Mouse (Mus musculus): Measurements from ENCODE around the gene Gzmb. TPM values are rescaled to one million over a fixed set of nuclear protein-coding genes. Genes with fewer than 3 reads are reported as not detected.
"Not testable (repeated sequence)": the region's sequence is repeated elsewhere in the genome, so short reads cannot be mapped to it uniquely, and the experiment has no call there.

The Gzmb gene
- polyA plus RNA-seq, 1 experiment from 2014 or later, result not detected

DNA sequence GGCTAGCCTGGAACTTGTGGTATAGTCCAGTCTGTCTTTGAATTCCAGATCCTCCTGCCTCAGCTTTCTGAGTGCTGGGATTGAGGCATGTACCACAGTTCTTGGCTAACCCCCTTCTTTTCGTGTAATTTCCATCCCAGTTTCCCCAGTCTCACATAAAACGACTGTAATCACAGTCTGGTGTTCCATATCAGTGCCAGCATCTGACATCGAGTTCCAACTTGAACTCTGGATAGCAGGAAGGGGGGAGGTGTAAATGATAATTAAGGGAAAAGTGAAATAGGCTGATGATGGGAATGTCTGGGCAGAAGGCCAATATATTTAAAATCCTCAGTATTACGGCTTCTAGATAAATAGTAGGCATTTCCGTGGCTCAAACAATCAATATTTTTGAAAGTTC, 19.0 kb upstream of the Gzmb start:
- Histone ChIP-seq H3K36me3 (no peaks in the 10 kb centered on the region), H3K4me1 (no peaks in the 10 kb centered on the region), H3K4me3 (no peak overlapping the region), H3K27ac (replicated peaks) (no peak overlapping the region), H3K27me3 (ENCODE audit: low read depth, poor library complexity, severe bottlenecking) (no peaks in the 10 kb centered on the region), H3K9me3 (replicated peaks) (no peaks in the 10 kb centered on the region)
- WGBS, result 86% methylated on average over 5 of the region's 5 CpGs
- no peak for DNase-seq (ENCODE audit: low spot score)

DNA sequence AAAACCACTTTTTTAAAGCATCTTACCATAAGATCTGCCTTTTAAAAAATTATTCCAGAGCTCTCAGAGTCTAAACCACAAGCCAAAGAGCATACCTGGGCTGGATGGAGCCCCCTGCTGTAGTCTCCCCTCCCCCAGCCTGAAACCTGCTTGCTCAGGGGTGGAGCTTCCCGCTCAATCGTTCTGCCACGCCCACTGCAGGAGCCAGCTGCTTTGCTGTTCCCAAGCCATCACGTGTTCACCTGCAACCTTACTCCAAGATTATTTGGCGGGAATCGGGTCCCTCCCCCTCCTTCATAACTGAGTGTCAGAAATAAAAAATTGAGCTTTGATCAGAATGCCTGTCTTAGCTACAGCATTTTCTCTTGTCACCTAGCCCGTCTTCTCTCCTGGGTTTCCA, 16.6 kb upstream of the Gzmb start:
- DNase-seq (ENCODE audit: low spot score); H3K9me3 ChIP-seq (replicated peaks); H3K4me1 ChIP-seq; H3K36me3 ChIP-seq; H3K27me3 ChIP-seq (ENCODE audit: low read depth, poor library complexity, severe bottlenecking); H3K4me3 ChIP-seq; H3K27ac ChIP-seq (replicated peaks): not testable (repeated sequence)
- 52% methylated on average over 7 of the region's 7 CpGs for WGBS

DNA sequence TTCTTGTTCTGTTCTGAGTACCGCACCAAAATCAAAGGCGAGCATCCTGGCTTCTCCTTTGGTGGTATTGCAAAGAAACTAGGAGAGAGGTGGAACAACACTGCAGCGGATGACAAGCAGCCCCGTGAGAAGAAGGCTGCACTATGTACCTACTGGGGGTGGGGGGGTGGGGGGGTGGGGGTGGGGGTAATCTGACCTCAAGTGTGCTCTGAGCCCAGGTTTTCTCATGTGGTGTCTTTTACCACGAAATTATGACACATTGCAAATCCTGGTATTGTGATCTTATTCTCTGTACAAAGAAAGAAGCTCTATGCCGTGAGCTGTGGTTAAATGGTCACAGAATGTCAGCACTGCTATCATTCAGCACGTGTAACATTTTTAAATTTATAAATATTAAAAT, 14.0 kb upstream of the Gzmb start:
- not testable (repeated sequence) for H3K4me1 ChIP-seq; H3K36me3 ChIP-seq; H3K4me3 ChIP-seq; H3K9me3 ChIP-seq (replicated peaks); H3K27ac ChIP-seq (replicated peaks); H3K27me3 ChIP-seq (ENCODE audit: low read depth, poor library complexity, severe bottlenecking); DNase-seq (ENCODE audit: low spot score)
- 83% methylated on average over 7 of the region's 7 CpGs for WGBS

DNA sequence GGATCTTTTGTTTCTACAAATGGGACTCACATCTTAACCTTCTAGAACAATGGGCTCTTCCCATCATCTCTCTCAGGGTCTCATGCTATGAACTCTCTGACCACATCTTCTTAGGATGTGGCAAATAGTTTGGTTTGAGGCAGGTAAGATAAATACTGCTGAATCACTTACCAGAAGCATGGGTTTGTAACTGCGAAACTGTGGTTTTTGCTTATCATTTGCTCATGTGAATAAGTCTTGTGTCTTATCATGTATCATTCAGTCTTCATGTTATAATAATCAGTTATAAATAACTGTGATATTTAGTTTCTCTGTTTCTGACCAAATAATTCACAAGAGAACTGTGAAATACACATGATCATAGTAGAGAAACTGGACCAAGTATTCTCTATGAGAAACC, 4.0 kb upstream of the Gzmb start:
- H3K9me3 ChIP-seq (replicated peaks), result no peaks in the 10 kb centered on the region
- WGBS, result 91% methylated on average over 1 of the region's 1 CpGs
- no peak overlapping the region for H3K4me3 ChIP-seq
- H3K27ac ChIP-seq (replicated peaks), result no peak overlapping the region
- no peak for DNase-seq (ENCODE audit: low spot score)
- no peaks in the 10 kb centered on the region for H3K36me3 ChIP-seq
- H3K27me3 ChIP-seq (ENCODE audit: low read depth, poor library complexity, severe bottlenecking), result no peaks in the 10 kb centered on the region
- no peaks in the 10 kb centered on the region for H3K4me1 ChIP-seq

DNA sequence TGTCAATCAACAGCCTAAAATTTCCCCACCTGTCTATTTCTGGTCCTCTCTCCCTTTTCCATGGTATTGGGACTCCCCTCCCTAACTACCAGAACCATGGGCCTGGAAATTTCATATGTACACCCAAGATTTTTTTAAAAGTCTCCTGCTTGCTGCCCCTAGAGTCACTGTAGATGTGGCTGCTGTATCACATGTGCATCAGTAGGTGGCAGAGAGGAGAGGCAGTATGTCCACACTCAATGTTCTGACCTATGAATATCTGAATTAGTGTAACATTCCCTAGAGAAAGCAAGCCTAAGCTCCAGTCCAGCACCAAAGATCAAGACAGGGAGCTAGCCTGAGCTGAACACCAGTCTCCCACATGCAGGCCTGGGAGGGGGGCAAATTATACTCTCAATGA, 21.7 kb downstream of the Gzmb start:
- H3K9me3 ChIP-seq (replicated peaks), result no peaks in the 10 kb centered on the region
- H3K4me3 ChIP-seq, result no peak overlapping the region
- DNase-seq (ENCODE audit: low spot score), result no peak
- H3K27ac ChIP-seq (replicated peaks), result no peak overlapping the region
- no peaks in the 10 kb centered on the region for H3K4me1 ChIP-seq
- H3K36me3 ChIP-seq, result no peaks in the 10 kb centered on the region
- H3K27me3 ChIP-seq (ENCODE audit: low read depth, poor library complexity, severe bottlenecking), result no peaks in the 10 kb centered on the region

DNA sequence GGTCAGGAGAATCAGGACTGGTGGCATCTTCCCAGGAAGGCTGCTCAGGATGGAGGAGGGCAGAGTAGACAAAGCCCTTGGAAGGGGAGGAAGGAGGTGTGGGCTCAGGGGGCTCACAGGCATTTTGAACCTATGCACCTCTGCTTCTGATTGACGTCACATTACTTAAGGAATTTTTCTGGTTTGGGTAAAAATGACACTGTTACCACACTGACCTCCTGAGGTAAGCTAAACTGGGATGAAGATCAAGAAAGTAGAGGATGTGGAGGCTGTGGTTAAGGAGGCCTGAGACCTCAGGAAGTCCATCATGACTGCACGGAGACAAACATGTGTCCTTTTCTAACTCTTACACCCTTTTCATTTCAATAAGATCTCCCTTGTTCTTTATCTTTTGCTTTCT, 27.5 kb downstream of the Gzmb start, which contains the start of gene Gzmc:
TSS of gene Gzmc (minus strand) at position 101 of the 400 bp plus-strand sequence.
- Histone ChIP-seq H3K9me3 (replicated peaks) (no peaks in the 10 kb centered on the region), H3K27ac (replicated peaks) (no peak within 1 kb of the TSS), H3K36me3 (no peaks in the 10 kb centered on the region), H3K4me1 (no peaks in the 10 kb centered on the region), H3K4me3 (no peak within 1 kb of the TSS), H3K27me3 (ENCODE audit: low read depth, poor library complexity, severe bottlenecking) (no peaks in the 10 kb centered on the region)
- DNase-seq (ENCODE audit: low spot score), result no peak
- 87% methylated on average over 2 of the region's 2 CpGs for WGBS

DNA sequence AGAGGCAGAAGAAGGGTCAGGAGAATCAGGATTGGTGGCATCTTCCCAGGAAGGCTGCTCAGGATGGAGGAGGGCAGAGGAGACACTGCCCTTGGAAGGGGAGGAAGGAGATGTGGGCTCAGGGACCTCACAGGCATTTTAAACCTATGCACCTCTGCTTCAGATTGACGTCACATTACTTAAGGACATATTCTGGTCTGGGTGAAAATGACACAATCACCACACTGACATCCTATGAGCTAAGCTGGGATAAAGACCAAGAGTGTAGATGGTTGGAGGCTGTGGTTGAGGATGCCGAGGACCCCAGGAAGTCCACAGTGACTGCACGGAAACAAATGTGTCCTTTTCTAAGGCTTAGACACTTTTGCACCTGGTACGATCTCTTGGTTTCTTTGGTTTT, 50.7 kb downstream of the Gzmb start, which contains the start of gene Gzmf:
TSS of gene Gzmf (minus strand) at position 101 of the 400 bp plus-strand sequence.
- DNase-seq (ENCODE audit: low spot score), result no peak
- Histone ChIP-seq H3K36me3 (no peaks in the 10 kb centered on the region), H3K4me3 (no peak within 1 kb of the TSS), H3K4me1 (no peaks in the 10 kb centered on the region), H3K27me3 (ENCODE audit: low read depth, poor library complexity, severe bottlenecking) (no peaks in the 10 kb centered on the region), H3K27ac (replicated peaks) (no peak within 1 kb of the TSS), H3K9me3 (replicated peaks) (no peaks in the 10 kb centered on the region)
- 92% methylated on average over 4 of the region's 4 CpGs for WGBS

Other genes with a start within 250 kb of the Gzmb start
- gene Mcpt1, start 244.3 kb downstream of the Gzmb start, polyA plus RNA-seq (2016; fragmentation: Nextera tagmentation; extraction: Ambion mirVana), result not detected in 2 replicates
- gene Mcpt9, start 231.8 kb downstream of the Gzmb start, polyA plus RNA-seq (2016; fragmentation: Nextera tagmentation; extraction: Ambion mirVana), result not detected in 2 replicates
- not detected in 2 replicates for gene Mcpt2, start 220.2 kb downstream of the Gzmb start, polyA plus RNA-seq (2016; fragmentation: Nextera tagmentation; extraction: Ambion mirVana)
- not detected in 2 replicates for gene Mcpt4, start 199.9 kb downstream of the Gzmb start, polyA plus RNA-seq (2016; fragmentation: Nextera tagmentation; extraction: Ambion mirVana)
- gene Mcpt8, start 177.0 kb downstream of the Gzmb start, polyA plus RNA-seq (2016; fragmentation: Nextera tagmentation; extraction: Ambion mirVana), result not detected in 2 replicates
- gene Ctsg, start 159.7 kb downstream of the Gzmb start, polyA plus RNA-seq (2016; fragmentation: Nextera tagmentation; extraction: Ambion mirVana), result not detected in 2 replicates
- not detected in 2 replicates for gene Gzme, start 141.6 kb downstream of the Gzmb start, polyA plus RNA-seq (2016; fragmentation: Nextera tagmentation; extraction: Ambion mirVana)
- not detected in 2 replicates for gene Gzmd, start 129.7 kb downstream of the Gzmb start, polyA plus RNA-seq (2016; fragmentation: Nextera tagmentation; extraction: Ambion mirVana)
- not detected in 2 replicates for gene Gzmg, start 102.7 kb downstream of the Gzmb start, polyA plus RNA-seq (2016; fragmentation: Nextera tagmentation; extraction: Ambion mirVana)
- gene Gzmn, start 87.7 kb downstream of the Gzmb start, polyA plus RNA-seq (2016; fragmentation: Nextera tagmentation; extraction: Ambion mirVana), result not detected in 2 replicates
- gene Gzmf, start 50.8 kb downstream of the Gzmb start, polyA plus RNA-seq (2016; fragmentation: Nextera tagmentation; extraction: Ambion mirVana), result not detected in 2 replicates
- not detected in 2 replicates for gene Gzmc, start 27.6 kb downstream of the Gzmb start, polyA plus RNA-seq (2016; fragmentation: Nextera tagmentation; extraction: Ambion mirVana)
- gene Atp12a, start 102.8 kb upstream of the Gzmb start, polyA plus RNA-seq (2016; fragmentation: Nextera tagmentation; extraction: Ambion mirVana), result not detected in 2 replicates
- 1.9 and 2.1 TPM in 2 replicates for gene Rnf17, start 140.3 kb upstream of the Gzmb start, polyA plus RNA-seq (2016; fragmentation: Nextera tagmentation; extraction: Ambion mirVana)